Mouse (Mus musculus): Measurements from ENCODE around the gene Mecom. TPM values are rescaled to one million over a fixed set of nuclear protein-coding genes. Genes with fewer than 3 reads are reported as not detected.
"Not testable (repeated sequence)": the region's sequence is repeated elsewhere in the genome, so short reads cannot be mapped to it uniquely, and the experiment has no call there.

Gene Mecom
- polyA plus RNA-seq, 1 experiment from 2014 or later, result 10.2 TPM

GRCm38 (mm10) chr3:30245950-30246349 lies 301.9 kb downstream of the Mecom start:
- Histone ChIP-seq H3K4me2 (ENCODE audit: low read depth, low read length) (no peak overlapping the region), H3K4me3 (ENCODE audit: low read length) (no peak overlapping the region), H3K9ac (ENCODE audit: low read depth, low read length) (no peak overlapping the region), H3K27me3 (replicated peaks; ENCODE audit: control insufficient read depth, insufficient read depth, low read length) (no peaks in the 10 kb centered on the region), H3K27ac (ENCODE audit: low read length) (peak overlapping the region; percentile 64), H3K9me3 (ENCODE audit: control insufficient read depth, low read length) (no peaks in the 10 kb centered on the region), H3K36me3 (ENCODE audit: control insufficient read depth, insufficient read depth, low read length) (no peaks in the 10 kb centered on the region), H3K4me1 (ENCODE audit: control insufficient read depth, insufficient read depth, low read length) (peaks cover 10% of the 10 kb centered on the region)
- ATAC-seq, result peak; percentile 95
- 46% methylated on average over 5 of the region's 5 CpGs for WGBS

DNA sequence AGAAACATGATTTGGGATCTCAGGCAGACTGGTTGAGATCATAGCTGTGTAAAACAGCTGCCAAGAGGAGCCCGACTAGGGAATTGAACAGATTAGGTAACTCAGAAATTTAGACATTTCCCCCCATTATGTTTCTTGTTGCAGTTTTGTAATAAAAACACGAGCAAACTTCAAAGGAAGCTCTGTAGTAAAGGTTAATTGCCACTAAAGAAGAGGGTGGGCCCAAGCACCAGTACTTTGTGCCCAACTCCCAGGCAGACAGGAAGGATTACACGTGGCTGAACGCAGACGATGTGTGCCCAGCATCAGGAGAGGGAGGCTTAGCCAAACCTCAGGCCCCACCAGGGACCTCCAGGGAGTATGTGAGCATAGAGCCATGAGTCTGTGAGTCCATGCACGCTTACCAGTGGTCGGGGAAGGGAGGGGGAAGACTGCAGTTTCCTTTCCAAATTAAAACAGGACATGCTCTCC lies 303.4 kb downstream of the Mecom start:
- no peak overlapping the region for H3K4me3 ChIP-seq (ENCODE audit: low read length)
- no peak overlapping the region for H3K27ac ChIP-seq (ENCODE audit: low read length)
- no peak for ATAC-seq
- H3K9me3 ChIP-seq (ENCODE audit: control insufficient read depth, low read length), result no peaks in the 10 kb centered on the region
- peaks cover 10% of the 10 kb centered on the region for H3K4me1 ChIP-seq (ENCODE audit: control insufficient read depth, insufficient read depth, low read length)
- H3K4me2 ChIP-seq (ENCODE audit: low read depth, low read length), result no peak overlapping the region
- H3K27me3 ChIP-seq (replicated peaks; ENCODE audit: control insufficient read depth, insufficient read depth, low read length), result no peaks in the 10 kb centered on the region
- 38% methylated on average over 7 of the region's 7 CpGs for WGBS
- H3K36me3 ChIP-seq (ENCODE audit: control insufficient read depth, insufficient read depth, low read length), result no peaks in the 10 kb centered on the region
- H3K9ac ChIP-seq (ENCODE audit: low read depth, low read length), result no peak overlapping the region

- Histone ChIP-seq H3K9ac (ENCODE audit: low read depth, low read length) (no peak overlapping the region), H3K27me3 (replicated peaks; ENCODE audit: control insufficient read depth, insufficient read depth, low read length) (no peaks in the 10 kb centered on the region), H3K27ac (ENCODE audit: low read length) (no peak overlapping the region), H3K4me3 (ENCODE audit: low read length) (no peak overlapping the region), H3K9me3 (ENCODE audit: control insufficient read depth, low read length) (no peaks in the 10 kb centered on the region), H3K4me1 (ENCODE audit: control insufficient read depth, insufficient read depth, low read length) (peaks cover 10% of the 10 kb centered on the region), H3K4me2 (ENCODE audit: low read depth, low read length) (no peak overlapping the region), H3K36me3 (ENCODE audit: control insufficient read depth, insufficient read depth, low read length) (no peaks in the 10 kb centered on the region)
- ATAC-seq, result no peak
- WGBS, result 78% methylated on average over 8 of the region's 8 CpGs
Observed at GRCm38 (mm10) chr3:30243776-30244275, 304.0 kb downstream of the Mecom start.

- H3K4me2 ChIP-seq (ENCODE audit: low read depth, low read length), result no peak overlapping the region
- ATAC-seq, result no peak
- no peaks in the 10 kb centered on the region for H3K9me3 ChIP-seq (ENCODE audit: control insufficient read depth, low read length)
- WGBS, result 82% methylated on average over 1 of the region's 1 CpGs
- H3K9ac ChIP-seq (ENCODE audit: low read depth, low read length), result no peak overlapping the region
- H3K36me3 ChIP-seq (ENCODE audit: control insufficient read depth, insufficient read depth, low read length), result no peaks in the 10 kb centered on the region
- peaks cover under 1% of the 10 kb centered on the region for H3K4me1 ChIP-seq (ENCODE audit: control insufficient read depth, insufficient read depth, low read length)
- H3K4me3 ChIP-seq (ENCODE audit: low read length), result no peak overlapping the region
- no peaks in the 10 kb centered on the region for H3K27me3 ChIP-seq (replicated peaks; ENCODE audit: control insufficient read depth, insufficient read depth, low read length)
- H3K27ac ChIP-seq (ENCODE audit: low read length), result no peak overlapping the region
Observed at GRCm38 (mm10) chr3:30239416-30239815, 308.4 kb downstream of the Mecom start.

GRCm38 (mm10) chr3:30237493-30237892 lies 310.3 kb downstream of the Mecom start:
- Histone ChIP-seq H3K9ac (ENCODE audit: low read depth, low read length) (no peak overlapping the region), H3K27ac (ENCODE audit: low read length) (no peak overlapping the region), H3K27me3 (replicated peaks; ENCODE audit: control insufficient read depth, insufficient read depth, low read length) (no peaks in the 10 kb centered on the region), H3K4me2 (ENCODE audit: low read depth, low read length) (no peak overlapping the region), H3K36me3 (ENCODE audit: control insufficient read depth, insufficient read depth, low read length) (no peaks in the 10 kb centered on the region), H3K4me3 (ENCODE audit: low read length) (no peak overlapping the region), H3K9me3 (ENCODE audit: control insufficient read depth, low read length) (no peaks in the 10 kb centered on the region), H3K4me1 (ENCODE audit: control insufficient read depth, insufficient read depth, low read length) (no peaks in the 10 kb centered on the region)
- WGBS, result 89% methylated on average over 5 of the region's 5 CpGs
- no peak for ATAC-seq

DNA sequence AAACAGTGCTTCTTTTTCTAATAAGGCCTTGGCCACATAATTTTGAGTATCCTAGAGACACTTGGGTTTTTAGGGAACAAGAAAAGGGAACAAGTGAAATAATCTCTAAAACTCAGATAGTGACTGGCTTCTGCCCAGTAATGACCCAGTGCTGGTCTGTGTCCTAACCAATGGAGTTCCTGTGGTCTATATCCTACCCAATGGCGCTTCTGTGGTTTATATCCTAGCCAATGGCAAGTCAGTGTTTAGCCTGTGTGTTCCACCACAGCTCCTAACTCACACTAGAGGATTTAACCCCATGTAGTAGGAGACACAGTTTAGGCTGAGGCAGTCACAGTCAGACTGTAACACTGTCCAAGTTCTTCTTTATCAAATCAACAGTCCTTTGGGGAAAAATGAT lies 313.8 kb downstream of the Mecom start:
- WGBS, result 80% methylated on average over 1 of the region's 1 CpGs
- H3K4me1 ChIP-seq (ENCODE audit: control insufficient read depth, insufficient read depth, low read length), result no peaks in the 10 kb centered on the region
- ATAC-seq, result no peak
- no peak overlapping the region for H3K27ac ChIP-seq (ENCODE audit: low read length)
- H3K27me3 ChIP-seq (replicated peaks; ENCODE audit: control insufficient read depth, insufficient read depth, low read length), result no peaks in the 10 kb centered on the region
- no peaks in the 10 kb centered on the region for H3K9me3 ChIP-seq (ENCODE audit: control insufficient read depth, low read length)
- no peak overlapping the region for H3K9ac ChIP-seq (ENCODE audit: low read depth, low read length)
- no peak overlapping the region for H3K4me2 ChIP-seq (ENCODE audit: low read depth, low read length)
- H3K4me3 ChIP-seq (ENCODE audit: low read length), result no peak overlapping the region
- H3K36me3 ChIP-seq (ENCODE audit: control insufficient read depth, insufficient read depth, low read length), result no peaks in the 10 kb centered on the region

- H3K27me3 ChIP-seq (replicated peaks; ENCODE audit: control insufficient read depth, insufficient read depth, low read length), result no peaks in the 10 kb centered on the region
- H3K4me1 ChIP-seq (ENCODE audit: control insufficient read depth, insufficient read depth, low read length), result no peaks in the 10 kb centered on the region
- no peak overlapping the region for H3K9ac ChIP-seq (ENCODE audit: low read depth, low read length)
- peak; percentile 81 for ATAC-seq
- 47% methylated on average over 12 of the region's 12 CpGs for WGBS
- no peak overlapping the region for H3K27ac ChIP-seq (ENCODE audit: low read length)
- no peak overlapping the region for H3K4me2 ChIP-seq (ENCODE audit: low read depth, low read length)
- H3K9me3 ChIP-seq (ENCODE audit: control insufficient read depth, low read length), result no peaks in the 10 kb centered on the region
- no peak overlapping the region for H3K4me3 ChIP-seq (ENCODE audit: low read length)
- H3K36me3 ChIP-seq (ENCODE audit: control insufficient read depth, insufficient read depth, low read length), result no peaks in the 10 kb centered on the region
Observed at GRCm38 (mm10) chr3:30227964-30228670, 319.7 kb downstream of the Mecom start.

DNA sequence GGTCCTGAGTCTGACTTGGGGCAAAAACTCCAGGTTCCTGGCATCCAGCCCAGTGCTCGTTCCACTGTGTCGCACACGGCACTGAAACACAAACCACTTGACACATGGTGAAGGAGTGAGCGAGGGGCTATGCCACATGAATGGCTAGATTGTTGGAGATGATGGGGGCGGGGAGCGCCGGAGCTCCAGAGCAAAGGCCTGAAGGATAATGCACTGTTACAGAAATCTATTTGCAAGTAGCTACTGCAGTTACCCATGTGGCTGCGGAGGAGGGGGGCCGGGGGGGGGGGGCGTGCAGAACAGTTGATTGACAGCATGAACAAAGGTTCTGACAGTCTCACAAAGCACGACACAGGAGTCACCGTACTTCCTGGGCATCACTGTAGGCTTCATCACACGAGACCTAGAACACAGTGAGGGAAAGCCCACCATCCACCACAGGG lies 320.9 kb downstream of the Mecom start:
- Histone ChIP-seq H3K27me3 (replicated peaks; ENCODE audit: control insufficient read depth, insufficient read depth, low read length) (no peaks in the 10 kb centered on the region), H3K4me2 (ENCODE audit: low read depth, low read length) (no peak overlapping the region), H3K9ac (ENCODE audit: low read depth, low read length) (no peak overlapping the region), H3K9me3 (ENCODE audit: control insufficient read depth, low read length) (no peaks in the 10 kb centered on the region), H3K36me3 (ENCODE audit: control insufficient read depth, insufficient read depth, low read length) (no peaks in the 10 kb centered on the region), H3K4me3 (ENCODE audit: low read length) (no peak overlapping the region), H3K27ac (ENCODE audit: low read length) (no peak overlapping the region), H3K4me1 (ENCODE audit: control insufficient read depth, insufficient read depth, low read length) (no peaks in the 10 kb centered on the region)
- ATAC-seq, result peak; percentile 42
- 65% methylated on average over 13 of the region's 13 CpGs for WGBS

DNA sequence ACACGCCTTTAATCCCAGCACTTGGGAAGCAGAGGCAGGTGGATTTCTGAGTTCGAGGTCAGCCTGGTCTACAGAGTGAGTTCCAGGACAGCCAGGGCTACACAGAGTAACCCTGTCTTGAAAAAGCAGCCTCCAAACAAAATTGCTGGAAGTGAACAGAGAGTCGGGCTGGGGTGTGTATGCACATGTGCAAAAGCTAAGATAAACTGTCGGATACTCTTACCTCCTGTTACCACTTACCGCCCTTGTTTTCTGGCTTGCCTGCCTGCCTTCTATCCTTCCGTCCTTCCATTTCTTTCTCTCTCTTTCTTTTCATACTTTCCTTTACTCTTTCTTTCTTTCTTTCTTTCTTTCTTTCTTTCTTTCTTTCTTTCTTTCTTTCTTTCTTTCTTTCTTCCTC lies 322.6 kb downstream of the Mecom start:
- not testable (repeated sequence) for H3K9me3 ChIP-seq (ENCODE audit: control insufficient read depth, low read length); H3K27me3 ChIP-seq (replicated peaks; ENCODE audit: control insufficient read depth, insufficient read depth, low read length); H3K4me3 ChIP-seq (ENCODE audit: low read length); H3K4me1 ChIP-seq (ENCODE audit: control insufficient read depth, insufficient read depth, low read length); H3K27ac ChIP-seq (ENCODE audit: low read length); H3K9ac ChIP-seq (ENCODE audit: low read depth, low read length); H3K4me2 ChIP-seq (ENCODE audit: low read depth, low read length); H3K36me3 ChIP-seq (ENCODE audit: control insufficient read depth, insufficient read depth, low read length); ATAC-seq
- whole genome bisulfite sequencing, result 76% methylated on average over 6 of the region's 6 CpGs
